Mouse (Mus musculus) neural tube, embryonic 13.5 days (tissue): Measurements from ENCODE around the gene Armh1. TPM values are rescaled to one million over a fixed set of nuclear protein-coding genes. Genes with fewer than 3 reads are reported as not detected.

Experiments
- ATAC-seq: fragments of 200-750 bp; cut with Nextera tagmentation; 2 replicates; pipeline ENCODE4 v1.8.0; 2017; ENCODE audit warnings: low read depth, mild to moderate bottlenecking, moderate TSS enrichment, moderate library complexity
- H3K27ac ChIP-seq: fragments of 300-500 bp; sonication (generic); replicated peaks from 2 replicates; pipeline ENCODE4 v1.5.1; 2015; ENCODE audit warnings: moderate library complexity, mild to moderate bottlenecking, inconsistent platforms
- H3K27me3 ChIP-seq: fragments of 300-500 bp; sonication (generic); 2 replicates; pipeline ENCODE4 v1.6.1; 2015; ENCODE audit warnings: mild to moderate bottlenecking, inconsistent platforms
- H3K36me3 ChIP-seq: fragments of 300-500 bp; sonication (generic); 2 replicates; pipeline ENCODE4 v1.6.1; 2015; ENCODE audit warnings: mild to moderate bottlenecking, inconsistent platforms
- H3K4me1 ChIP-seq: fragments of 300-500 bp; sonication (generic); replicated peaks from 2 replicates; pipeline ENCODE4 v1.6.1; 2015; ENCODE audit warnings: inconsistent platforms
- H3K4me2 ChIP-seq: fragments of 300-500 bp; sonication (generic); 2 replicates; pipeline ENCODE4 v1.6.1; 2015; ENCODE audit warnings: inconsistent platforms, mild to moderate bottlenecking, moderate library complexity
- H3K4me3 ChIP-seq: fragments of 300-500 bp; sonication (generic); 2 replicates; pipeline ENCODE4 v1.5.1; 2015; ENCODE audit warnings: mild to moderate bottlenecking, inconsistent platforms
- H3K9ac ChIP-seq: fragments of 300-500 bp; sonication (generic); 2 replicates; pipeline ENCODE4 v1.6.1; 2015; ENCODE audit warnings: moderate library complexity, mild to moderate bottlenecking, inconsistent platforms
- H3K9me3 ChIP-seq: fragments of 300-500 bp; sonication (generic); 2 replicates; pipeline ENCODE4 v1.6.1; 2016; ENCODE audit warnings: inconsistent platforms
- WGBS: fragments of 180-500 bp; shearing (Covaris S2); methylation state at CpG from one replicate; pipeline ENCODE4 v1.1.7; 2015; 5-methylcytosine and 5-hydroxymethylcytosine counted together
- polyA plus RNA-seq: library from polyadenylated mRNA; unstranded; fragments of >200 nt; fragmentation: Nextera tagmentation; extraction: Ambion mirVana; gene quantifications from 2 replicates; pipeline ENCODE4 v1.2.1, GENCODE M21; 2015

Armh1 gene
- polyA plus RNA-seq, 1 experiment from 2014 or later, result 0.66 TPM

- no peaks in the 10 kb centered on the region for H3K9me3 ChIP-seq
- H3K9ac ChIP-seq, result no peak overlapping the region
- H3K4me3 ChIP-seq, result no peak overlapping the region
- peaks cover 40% of the 10 kb centered on the region for H3K36me3 ChIP-seq
- no peak overlapping the region for H3K27ac ChIP-seq
- WGBS, result 91% methylated on average over 5 of the region's 5 CpGs
- H3K4me1 ChIP-seq, result no peaks in the 10 kb centered on the region
- no peak for ATAC-seq
- H3K4me2 ChIP-seq, result no peak overlapping the region
- no peaks in the 10 kb centered on the region for H3K27me3 ChIP-seq
These were observed 82.0 kb downstream of the Armh1 start for GRCm38 (mm10) chr4:117169936-117170335.

Other genes starting within 250 kb of the Armh1 start
- 45.8 and 48.9 TPM in 2 replicates for gene Eif2b3, start 232.7 kb downstream of the Armh1 start, polyA plus RNA-seq
- 6.4 and 7.4 TPM in 2 replicates for gene Ptch2, start 156.1 kb downstream of the Armh1 start, polyA plus RNA-seq
- 3.2 and 4.7 TPM in 2 replicates for gene Btbd19, start 126.4 kb downstream of the Armh1 start, polyA plus RNA-seq
- gene Tctex1d4, start 125.3 kb downstream of the Armh1 start, polyA plus RNA-seq, result not detected in 2 replicates
- 16.0 and 20.7 TPM in 2 replicates for gene Plk3, start 118.2 kb downstream of the Armh1 start, polyA plus RNA-seq
- gene Rps8, start 95.9 kb downstream of the Armh1 start, polyA plus RNA-seq, result 493 and 532 TPM in 2 replicates
- gene Kif2c, start 69.5 kb downstream of the Armh1 start, polyA plus RNA-seq, result 11.8 and 16.1 TPM in 2 replicates
- 5.9 and 6.5 TPM in 2 replicates for gene Tmem53, start 174 bp downstream of the Armh1 start, polyA plus RNA-seq
- gene Rnf220, start 244.9 kb upstream of the Armh1 start, polyA plus RNA-seq, result 97.1 and 104 TPM in 2 replicates